Mouse (Mus musculus): Measurements from ENCODE around the gene Frem1. TPM values are rescaled to one million over a fixed set of nuclear protein-coding genes. Genes with fewer than 3 reads are reported as not detected.

Gene Frem1
- polyA plus RNA-seq, 1 experiment = 0.37 TPM

- no peak overlapping the region for H3K4me3 ChIP-seq (replicated peaks; ENCODE audit: control insufficient read depth, low read depth, low read length)
- TF ChIP-seq CTCF (IDR thresholded peaks at IDR 0.05; ENCODE audit: control insufficient read depth, insufficient read depth, low read length) (no peak), POLR2A (IDR thresholded peaks at IDR 0.05; ENCODE audit: borderline replicate concordance, control insufficient read depth, low read depth, low read length) (no peak)
- no peaks in the 10 kb centered on the region for H3K4me1 ChIP-seq (ENCODE audit: control insufficient read depth, insufficient read depth, low read length)
- 70% methylated on average over 2 of the region's 2 CpGs for WGBS
- H3K27ac ChIP-seq (ENCODE audit: control insufficient read depth, insufficient read depth, low read depth, low read length, poor library complexity) = no peak overlapping the region
These were observed 5.3 kb downstream of the Frem1 start for GRCm38 (mm10) chr4:83046806-83047205.

GRCm38 (mm10) chr4:83046069-83046468, 6.1 kb downstream of the Frem1 start:
- Histone ChIP-seq H3K4me1 (ENCODE audit: control insufficient read depth, insufficient read depth, low read length) (no peaks in the 10 kb centered on the region), H3K4me3 (replicated peaks; ENCODE audit: control insufficient read depth, low read depth, low read length) (no peak overlapping the region), H3K27ac (ENCODE audit: control insufficient read depth, insufficient read depth, low read depth, low read length, poor library complexity) (no peak overlapping the region)
- WGBS = 76% methylated on average over 3 of the region's 3 CpGs
- TF ChIP-seq CTCF (IDR thresholded peaks at IDR 0.05; ENCODE audit: control insufficient read depth, insufficient read depth, low read length) (no peak), POLR2A (IDR thresholded peaks at IDR 0.05; ENCODE audit: borderline replicate concordance, control insufficient read depth, low read depth, low read length) (no peak)

DNA sequence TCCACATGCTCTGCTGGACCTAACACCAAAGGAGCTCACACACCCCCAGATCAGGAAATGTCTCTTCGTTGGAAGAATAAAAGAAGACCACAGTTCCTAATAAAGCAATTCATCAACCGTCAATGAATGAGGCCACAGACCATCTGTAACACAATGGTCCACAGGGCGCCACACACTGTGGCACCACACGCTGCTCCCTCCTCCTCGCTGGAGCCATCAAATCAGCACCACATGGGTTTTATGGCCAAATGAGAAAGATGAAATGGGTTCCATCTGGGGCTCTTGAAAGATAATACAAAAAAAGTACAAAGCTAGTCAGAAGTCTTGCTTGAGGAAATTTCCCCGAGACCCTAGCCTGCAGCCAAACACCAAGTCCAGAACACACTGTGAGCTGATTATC, 6.9 kb downstream of the Frem1 start:
- H3K4me3 ChIP-seq (replicated peaks; ENCODE audit: control insufficient read depth, low read depth, low read length) = no peak overlapping the region
- H3K27ac ChIP-seq (ENCODE audit: control insufficient read depth, insufficient read depth, low read depth, low read length, poor library complexity) = no peak overlapping the region
- 74% methylated on average over 6 of the region's 6 CpGs for WGBS
- TF ChIP-seq CTCF (IDR thresholded peaks at IDR 0.05; ENCODE audit: control insufficient read depth, insufficient read depth, low read length) = no peak
- TF ChIP-seq POLR2A (IDR thresholded peaks at IDR 0.05; ENCODE audit: borderline replicate concordance, control insufficient read depth, low read depth, low read length) = no peak
- no peaks in the 10 kb centered on the region for H3K4me1 ChIP-seq (ENCODE audit: control insufficient read depth, insufficient read depth, low read length)

DNA sequence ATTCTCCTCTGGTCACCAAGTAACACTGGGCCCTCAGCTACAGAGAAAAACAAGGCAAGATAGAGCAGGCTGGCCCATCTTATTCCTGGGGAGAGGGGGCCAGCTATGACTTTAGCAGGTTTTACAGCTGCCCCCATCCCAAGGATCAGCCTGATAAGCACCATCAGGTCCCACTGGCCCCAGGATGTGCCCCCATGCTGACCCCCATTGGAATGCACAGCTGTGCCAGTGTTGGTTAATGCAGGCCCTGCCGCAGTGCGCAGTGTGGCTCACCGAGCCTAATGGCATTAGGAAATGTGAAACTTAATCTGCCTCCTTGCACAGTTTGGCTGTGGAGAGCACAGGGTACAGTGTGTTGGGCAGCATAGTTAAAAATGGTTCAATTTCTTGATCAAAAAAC, 11.4 kb downstream of the Frem1 start:
- 91% methylated on average over 3 of the region's 3 CpGs for WGBS
- H3K27ac ChIP-seq (ENCODE audit: control insufficient read depth, insufficient read depth, low read depth, low read length, poor library complexity) = no peak overlapping the region
- H3K4me1 ChIP-seq (ENCODE audit: control insufficient read depth, insufficient read depth, low read length) = no peaks in the 10 kb centered on the region
- no peak overlapping the region for H3K4me3 ChIP-seq (replicated peaks; ENCODE audit: control insufficient read depth, low read depth, low read length)
- TF ChIP-seq POLR2A (IDR thresholded peaks at IDR 0.05; ENCODE audit: borderline replicate concordance, control insufficient read depth, low read depth, low read length) (no peak), CTCF (IDR thresholded peaks at IDR 0.05; ENCODE audit: control insufficient read depth, insufficient read depth, low read length) (no peak)

- TF ChIP-seq POLR2A (IDR thresholded peaks at IDR 0.05; ENCODE audit: borderline replicate concordance, control insufficient read depth, low read depth, low read length) (no peak), CTCF (IDR thresholded peaks at IDR 0.05; ENCODE audit: control insufficient read depth, insufficient read depth, low read length) (no peak)
- no peak overlapping the region for H3K4me3 ChIP-seq (replicated peaks; ENCODE audit: control insufficient read depth, low read depth, low read length)
- no peak overlapping the region for H3K27ac ChIP-seq (ENCODE audit: control insufficient read depth, insufficient read depth, low read depth, low read length, poor library complexity)
- no peaks in the 10 kb centered on the region for H3K4me1 ChIP-seq (ENCODE audit: control insufficient read depth, insufficient read depth, low read length)
- WGBS = 73% methylated on average over 1 of the region's 1 CpGs
These were observed 19.4 kb downstream of the Frem1 start for GRCm38 (mm10) chr4:83032780-83033179.

- Histone ChIP-seq H3K27ac (ENCODE audit: control insufficient read depth, insufficient read depth, low read depth, low read length, poor library complexity) (no peak overlapping the region), H3K4me1 (ENCODE audit: control insufficient read depth, insufficient read depth, low read length) (no peaks in the 10 kb centered on the region), H3K4me3 (replicated peaks; ENCODE audit: control insufficient read depth, low read depth, low read length) (no peak overlapping the region)
- WGBS = 72% methylated on average over 3 of the region's 3 CpGs
- no peak for TF ChIP-seq CTCF (IDR thresholded peaks at IDR 0.05; ENCODE audit: control insufficient read depth, insufficient read depth, low read length)
- TF ChIP-seq POLR2A (IDR thresholded peaks at IDR 0.05; ENCODE audit: borderline replicate concordance, control insufficient read depth, low read depth, low read length) = no peak
These were observed 20.5 kb downstream of the Frem1 start for GRCm38 (mm10) chr4:83031591-83031990.

GRCm38 (mm10) chr4:83030097-83030496, 22.0 kb downstream of the Frem1 start:
- no peak overlapping the region for H3K27ac ChIP-seq (ENCODE audit: control insufficient read depth, insufficient read depth, low read depth, low read length, poor library complexity)
- TF ChIP-seq POLR2A (IDR thresholded peaks at IDR 0.05; ENCODE audit: borderline replicate concordance, control insufficient read depth, low read depth, low read length) (no peak), CTCF (IDR thresholded peaks at IDR 0.05; ENCODE audit: control insufficient read depth, insufficient read depth, low read length) (no peak)
- H3K4me3 ChIP-seq (replicated peaks; ENCODE audit: control insufficient read depth, low read depth, low read length) = no peak overlapping the region
- WGBS = 79% methylated on average over 6 of the region's 6 CpGs
- no peaks in the 10 kb centered on the region for H3K4me1 ChIP-seq (ENCODE audit: control insufficient read depth, insufficient read depth, low read length)

GRCm38 (mm10) chr4:83020759-83021555, 31.2 kb downstream of the Frem1 start:
- TF ChIP-seq POLR2A (IDR thresholded peaks at IDR 0.05; ENCODE audit: borderline replicate concordance, control insufficient read depth, low read depth, low read length) (no peak), CTCF (IDR thresholded peaks at IDR 0.05; ENCODE audit: control insufficient read depth, insufficient read depth, low read length) (no peak)
- Histone ChIP-seq H3K4me3 (replicated peaks; ENCODE audit: control insufficient read depth, low read depth, low read length) (no peak overlapping the region), H3K4me1 (ENCODE audit: control insufficient read depth, insufficient read depth, low read length) (no peaks in the 10 kb centered on the region), H3K27ac (ENCODE audit: control insufficient read depth, insufficient read depth, low read depth, low read length, poor library complexity) (no peak overlapping the region)
- WGBS = 72% methylated on average over 15 of the region's 15 CpGs

Measured in bone marrow, adult 2 months (tissue).